Mouse (Mus musculus): ENCODE results near the gene Katnb1. TPM values are rescaled to one million over a fixed set of nuclear protein-coding genes. Genes with fewer than 3 reads are reported as not detected.
A peak's percentile ranks its signal among the peaks of the same experiment; 100 is the strongest.

Katnb1 gene
- polyA plus RNA-seq, 1 experiment from 2014 or later = 18.4 TPM

DNA sequence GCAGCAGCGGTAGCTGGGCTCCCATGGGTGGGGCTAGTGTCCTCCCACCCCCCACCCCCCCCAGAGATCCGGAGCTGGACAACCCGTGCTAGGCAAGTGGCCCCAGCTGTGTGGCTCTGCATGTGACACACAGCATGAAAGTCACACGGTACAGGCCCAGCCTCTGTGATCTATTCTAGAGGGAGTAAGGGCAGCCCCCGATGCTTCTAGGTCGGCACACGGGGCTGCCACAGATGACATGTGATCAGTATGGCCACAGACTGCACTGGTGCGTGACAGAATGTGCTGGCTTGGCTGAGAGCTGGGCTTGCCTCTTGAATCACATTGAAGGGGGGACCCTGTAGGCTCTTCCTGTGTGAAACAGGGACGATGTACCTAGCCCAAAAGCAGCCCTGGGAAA, 46.7 kb downstream of the Katnb1 start:
- no peak overlapping the region for H3K27ac ChIP-seq (ENCODE audit: poor library complexity, severe bottlenecking)
- ATAC-seq (ENCODE audit: insufficient number of reproducible peaks, low FRiP score) = peak; percentile 11; the same call in 1 of the 2 replicates
- peaks cover 55% of the 10 kb centered on the region for H3K36me3 ChIP-seq
- H3K9me3 ChIP-seq (replicated peaks) = no peaks in the 10 kb centered on the region
- no peaks in the 10 kb centered on the region for H3K27me3 ChIP-seq (replicated peaks)
- H3K9ac ChIP-seq = no peak overlapping the region
- no peak overlapping the region for H3K4me3 ChIP-seq
- H3K4me1 ChIP-seq (replicated peaks) = peaks cover 5% of the 10 kb centered on the region; the same call in 1 of the 2 replicates
- no peak overlapping the region for H3K4me2 ChIP-seq
- 78% methylated on average over 9 of the region's 9 CpGs for WGBS

GRCm38 (mm10) chr8:95128750-95129260, 47.8 kb downstream of the Katnb1 start:
- H3K27me3 ChIP-seq (replicated peaks) = no peaks in the 10 kb centered on the region
- no peak overlapping the region for H3K4me2 ChIP-seq
- 83% methylated on average over 11 of the region's 11 CpGs for WGBS
- H3K4me3 ChIP-seq = no peak overlapping the region
- H3K27ac ChIP-seq (ENCODE audit: poor library complexity, severe bottlenecking) = no peak overlapping the region
- H3K36me3 ChIP-seq = peaks cover 60% of the 10 kb centered on the region
- peaks cover 4% of the 10 kb centered on the region; the same call in 1 of the 2 replicates for H3K4me1 ChIP-seq (replicated peaks)
- no peaks in the 10 kb centered on the region for H3K9me3 ChIP-seq (replicated peaks)
- ATAC-seq (ENCODE audit: insufficient number of reproducible peaks, low FRiP score) = no peak
- no peak overlapping the region for H3K9ac ChIP-seq

DNA sequence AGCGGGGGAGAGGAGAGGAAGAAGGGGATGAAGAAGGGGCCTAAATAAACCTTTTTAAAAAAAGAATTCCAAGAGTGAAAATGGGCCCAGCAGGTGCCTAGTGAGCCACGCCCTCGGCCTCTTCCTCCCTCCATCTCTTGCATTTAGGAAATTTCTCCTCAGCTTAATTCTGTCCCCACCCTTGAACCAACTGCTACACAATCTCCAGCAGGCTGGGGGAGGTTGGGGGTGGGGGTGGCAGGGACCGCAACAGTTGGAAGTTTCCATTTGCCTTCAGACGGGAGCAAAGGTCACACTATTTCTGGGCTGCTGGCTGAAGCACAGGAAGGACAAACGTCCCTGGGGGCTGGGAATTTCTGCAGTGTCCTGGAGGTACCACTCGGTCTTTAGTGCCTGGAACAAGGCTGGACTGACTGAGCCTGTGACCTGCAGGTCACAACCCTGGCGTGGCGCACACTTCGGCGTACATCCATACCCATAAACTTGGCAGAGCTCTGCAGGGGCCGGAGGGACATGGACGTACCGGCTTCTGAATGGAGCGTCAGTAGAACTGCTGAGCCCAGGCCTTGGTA, 50.1 kb downstream of the Katnb1 start:
- H3K4me1 ChIP-seq (replicated peaks) = peaks cover 4% of the 10 kb centered on the region; the same call in 1 of the 2 replicates
- peaks cover 50% of the 10 kb centered on the region for H3K36me3 ChIP-seq
- no peak overlapping the region for H3K4me3 ChIP-seq
- H3K27me3 ChIP-seq (replicated peaks) = no peaks in the 10 kb centered on the region
- 58% methylated on average over 15 of the region's 15 CpGs for WGBS
- no peaks in the 10 kb centered on the region for H3K9me3 ChIP-seq (replicated peaks)
- H3K4me2 ChIP-seq = no peak overlapping the region
- H3K27ac ChIP-seq (ENCODE audit: poor library complexity, severe bottlenecking) = no peak overlapping the region
- ATAC-seq (ENCODE audit: insufficient number of reproducible peaks, low FRiP score) = 0 out of 2 replicates have a peak, but pooled peaks have one; percentile 25
- no peak overlapping the region for H3K9ac ChIP-seq

DNA sequence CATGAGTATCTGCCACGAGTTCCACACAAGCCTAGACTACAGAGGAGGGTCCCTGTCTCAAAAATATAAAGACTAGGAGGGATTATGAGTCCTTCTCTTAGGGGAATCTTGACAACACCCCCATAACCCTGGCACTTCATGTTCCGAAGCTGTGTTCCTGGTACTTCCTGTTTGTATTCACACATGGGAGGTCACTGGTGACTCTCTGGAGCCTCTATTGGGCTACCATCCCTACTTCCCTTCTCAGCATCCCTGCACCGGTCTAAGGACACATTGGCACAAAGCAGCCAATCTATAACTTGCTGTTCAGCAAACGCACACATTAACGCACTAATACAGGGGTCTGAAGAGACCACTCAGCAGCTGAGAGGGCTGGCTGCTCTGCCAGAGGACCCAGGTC, 51.0 kb downstream of the Katnb1 start:
- H3K9ac ChIP-seq = no peak overlapping the region
- H3K27me3 ChIP-seq (replicated peaks) = peaks cover 4% of the 10 kb centered on the region; the same call in 1 of the 2 replicates
- H3K9me3 ChIP-seq (replicated peaks) = no peaks in the 10 kb centered on the region
- peaks cover 47% of the 10 kb centered on the region; the same call in 1 of the 2 replicates for H3K36me3 ChIP-seq
- peaks cover 4% of the 10 kb centered on the region; the same call in 1 of the 2 replicates for H3K4me1 ChIP-seq (replicated peaks)
- 76% methylated on average over 5 of the region's 5 CpGs for WGBS
- no peak overlapping the region for H3K4me2 ChIP-seq
- no peak overlapping the region for H3K27ac ChIP-seq (ENCODE audit: poor library complexity, severe bottlenecking)
- no peak overlapping the region for H3K4me3 ChIP-seq
- no peak for ATAC-seq (ENCODE audit: insufficient number of reproducible peaks, low FRiP score)

DNA sequence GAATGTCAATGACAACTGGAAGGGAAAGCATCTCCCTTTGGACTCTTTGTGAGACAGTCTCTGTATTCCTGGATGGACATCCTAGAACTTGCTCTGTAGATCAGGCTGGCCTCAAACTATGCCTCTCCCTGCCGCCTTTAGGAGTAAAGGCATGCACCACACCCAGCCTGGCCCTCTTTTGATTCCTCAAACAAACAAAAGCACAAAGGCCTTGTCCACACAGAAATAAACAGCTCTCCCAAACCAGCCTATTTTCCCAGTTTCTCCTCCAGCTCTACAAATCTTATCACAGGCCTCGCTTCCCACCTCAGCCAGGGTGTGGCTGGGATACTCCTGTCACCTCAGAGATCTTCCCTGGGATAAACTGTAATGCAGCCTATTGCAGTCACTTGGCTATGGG, 53.2 kb downstream of the Katnb1 start:
- peaks cover 32% of the 10 kb centered on the region; the same call in 1 of the 2 replicates for H3K36me3 ChIP-seq
- H3K9ac ChIP-seq = no peak overlapping the region
- H3K4me1 ChIP-seq (replicated peaks) = peaks cover 16% of the 10 kb centered on the region
- H3K27ac ChIP-seq (ENCODE audit: poor library complexity, severe bottlenecking) = no peak overlapping the region
- H3K27me3 ChIP-seq (replicated peaks) = peaks cover 9% of the 10 kb centered on the region; the same call in 1 of the 2 replicates
- no peak overlapping the region for H3K4me3 ChIP-seq
- ATAC-seq (ENCODE audit: insufficient number of reproducible peaks, low FRiP score) = no peak
- 85% methylated on average over 2 of the region's 2 CpGs for WGBS
- no peak overlapping the region for H3K4me2 ChIP-seq
- no peaks in the 10 kb centered on the region for H3K9me3 ChIP-seq (replicated peaks)

DNA sequence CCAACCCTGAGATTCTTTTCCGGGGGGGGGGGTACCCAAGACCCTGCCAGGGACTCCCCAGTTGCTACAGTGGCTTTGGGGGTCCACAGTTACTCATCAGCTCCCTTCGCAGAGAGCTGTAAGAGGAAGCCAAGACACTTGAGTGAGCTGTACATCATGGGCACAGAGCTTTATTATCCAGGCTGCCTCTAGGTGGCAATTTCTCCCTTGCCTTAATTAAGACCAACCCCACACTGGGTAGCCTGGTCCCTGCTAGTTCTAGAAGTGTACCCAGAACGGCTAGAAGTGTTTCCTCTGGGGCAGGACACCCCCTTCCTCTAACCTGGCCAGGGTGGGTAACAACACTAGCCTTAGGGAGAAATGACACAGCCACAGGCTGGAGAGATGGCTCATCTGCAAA, 54.3 kb downstream of the Katnb1 start:
- H3K9ac ChIP-seq = no peak overlapping the region
- peaks cover 16% of the 10 kb centered on the region for H3K4me1 ChIP-seq (replicated peaks)
- no peak overlapping the region for H3K4me2 ChIP-seq
- peaks cover 9% of the 10 kb centered on the region; the same call in 1 of the 2 replicates for H3K27me3 ChIP-seq (replicated peaks)
- no peak overlapping the region for H3K27ac ChIP-seq (ENCODE audit: poor library complexity, severe bottlenecking)
- H3K36me3 ChIP-seq = peaks cover 26% of the 10 kb centered on the region; the same call in 1 of the 2 replicates
- no peak for ATAC-seq (ENCODE audit: insufficient number of reproducible peaks, low FRiP score)
- H3K4me3 ChIP-seq = no peak overlapping the region
- no peaks in the 10 kb centered on the region for H3K9me3 ChIP-seq (replicated peaks)
- 38% methylated on average over 3 of the region's 3 CpGs for WGBS

- ATAC-seq (ENCODE audit: insufficient number of reproducible peaks, low FRiP score) = no peak
- no peak overlapping the region for H3K4me2 ChIP-seq
- H3K36me3 ChIP-seq = peaks cover 26% of the 10 kb centered on the region; the same call in 1 of the 2 replicates
- H3K9ac ChIP-seq = no peak overlapping the region
- H3K9me3 ChIP-seq (replicated peaks) = no peaks in the 10 kb centered on the region
- no peak overlapping the region for H3K27ac ChIP-seq (ENCODE audit: poor library complexity, severe bottlenecking)
- 79% methylated on average over 3 of the region's 3 CpGs for WGBS
- H3K4me1 ChIP-seq (replicated peaks) = peaks cover 24% of the 10 kb centered on the region
- peaks cover 9% of the 10 kb centered on the region; the same call in 1 of the 2 replicates for H3K27me3 ChIP-seq (replicated peaks)
- no peak overlapping the region for H3K4me3 ChIP-seq
Observed at GRCm38 (mm10) chr8:95136218-95136617, 55.2 kb downstream of the Katnb1 start.

- H3K27me3 ChIP-seq (replicated peaks) = peaks cover 9% of the 10 kb centered on the region; the same call in 1 of the 2 replicates
- WGBS = 26% methylated on average over 12 of the region's 12 CpGs
- H3K9me3 ChIP-seq (replicated peaks) = no peaks in the 10 kb centered on the region
- peak overlapping the region; percentile 47 for H3K9ac ChIP-seq
- peaks cover 30% of the 10 kb centered on the region for H3K4me1 ChIP-seq (replicated peaks)
- no peak for ATAC-seq (ENCODE audit: insufficient number of reproducible peaks, low FRiP score)
- H3K4me3 ChIP-seq = peak overlapping the region; percentile 38
- H3K27ac ChIP-seq (ENCODE audit: poor library complexity, severe bottlenecking) = no peak overlapping the region
- peak overlapping the region; percentile 73 for H3K4me2 ChIP-seq
- H3K36me3 ChIP-seq = peaks cover 24% of the 10 kb centered on the region; the same call in 1 of the 2 replicates
Observed at GRCm38 (mm10) chr8:95137201-95137600, 56.2 kb downstream of the Katnb1 start.

GRCm38 (mm10) chr8:95137641-95138098, 56.7 kb downstream of the Katnb1 start:
- Histone ChIP-seq H3K27ac (ENCODE audit: poor library complexity, severe bottlenecking) (no peak overlapping the region), H3K9ac (peak overlapping the region; percentile 47), H3K27me3 (replicated peaks) (peaks cover 9% of the 10 kb centered on the region; the same call in 1 of the 2 replicates), H3K4me3 (peak overlapping the region; percentile 38), H3K9me3 (replicated peaks) (no peaks in the 10 kb centered on the region), H3K4me1 (replicated peaks) (peaks cover 33% of the 10 kb centered on the region), H3K36me3 (peaks cover 20% of the 10 kb centered on the region; the same call in 1 of the 2 replicates), H3K4me2 (peak overlapping the region; percentile 73)
- WGBS = 12% methylated on average over 28 of the region's 28 CpGs
- ATAC-seq (ENCODE audit: insufficient number of reproducible peaks, low FRiP score) = peak; percentile 49; the same call in 1 of the 2 replicates

- ATAC-seq (ENCODE audit: insufficient number of reproducible peaks, low FRiP score) = no peak
- peak overlapping the region; percentile 38; the same call in 1 of the 2 replicates for H3K4me3 ChIP-seq
- peak overlapping the region; percentile 73 for H3K4me2 ChIP-seq
- no peak overlapping the region for H3K27ac ChIP-seq (ENCODE audit: poor library complexity, severe bottlenecking)
- H3K27me3 ChIP-seq (replicated peaks) = peaks cover 9% of the 10 kb centered on the region; the same call in 1 of the 2 replicates
- H3K9ac ChIP-seq = no peak overlapping the region
- H3K4me1 ChIP-seq (replicated peaks) = peaks cover 41% of the 10 kb centered on the region
- no peaks in the 10 kb centered on the region for H3K9me3 ChIP-seq (replicated peaks)
- H3K36me3 ChIP-seq = peaks cover 14% of the 10 kb centered on the region; the same call in 1 of the 2 replicates
- WGBS = 33% methylated on average over 6 of the region's 6 CpGs
Observed at GRCm38 (mm10) chr8:95138341-95139050, 57.5 kb downstream of the Katnb1 start.

DNA sequence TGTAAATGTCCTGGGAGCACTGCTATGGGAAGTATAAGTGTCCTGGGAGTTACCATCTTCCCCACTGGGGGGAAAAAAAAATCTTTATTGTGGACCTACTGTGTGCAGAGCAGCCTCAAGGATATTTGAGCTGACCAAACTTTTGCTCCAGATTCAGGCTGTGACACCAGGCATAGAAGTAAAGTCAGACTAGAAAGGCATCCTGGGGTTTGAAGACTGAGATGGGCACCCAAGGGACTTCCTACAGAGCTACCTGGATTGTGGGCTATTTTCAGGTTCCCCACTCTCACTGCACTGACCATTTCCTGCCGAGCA, 58.0 kb downstream of the Katnb1 start:
- Histone ChIP-seq H3K9ac (no peak overlapping the region), H3K27me3 (replicated peaks) (peaks cover 9% of the 10 kb centered on the region; the same call in 1 of the 2 replicates), H3K4me1 (replicated peaks) (peaks cover 45% of the 10 kb centered on the region), H3K9me3 (replicated peaks) (no peaks in the 10 kb centered on the region), H3K27ac (ENCODE audit: poor library complexity, severe bottlenecking) (no peak overlapping the region), H3K4me3 (no peak overlapping the region), H3K4me2 (no peak overlapping the region), H3K36me3 (peaks cover 11% of the 10 kb centered on the region; the same call in 1 of the 2 replicates)
- WGBS = 40% methylated on average over 1 of the region's 1 CpGs
- ATAC-seq (ENCODE audit: insufficient number of reproducible peaks, low FRiP score) = no peak

All from heart, embryonic 12.5 days (tissue).